Mouse (Mus musculus): ENCODE data around the gene Cav3.

Gene Cav3

GRCm38 (mm10) chr6:112459341-112459749 lies at the start of gene Cav3:
Cav3 (plus strand) TSS chr6:112459505.
- DNase-seq (ENCODE audit: low spot score), result no peak

DNA sequence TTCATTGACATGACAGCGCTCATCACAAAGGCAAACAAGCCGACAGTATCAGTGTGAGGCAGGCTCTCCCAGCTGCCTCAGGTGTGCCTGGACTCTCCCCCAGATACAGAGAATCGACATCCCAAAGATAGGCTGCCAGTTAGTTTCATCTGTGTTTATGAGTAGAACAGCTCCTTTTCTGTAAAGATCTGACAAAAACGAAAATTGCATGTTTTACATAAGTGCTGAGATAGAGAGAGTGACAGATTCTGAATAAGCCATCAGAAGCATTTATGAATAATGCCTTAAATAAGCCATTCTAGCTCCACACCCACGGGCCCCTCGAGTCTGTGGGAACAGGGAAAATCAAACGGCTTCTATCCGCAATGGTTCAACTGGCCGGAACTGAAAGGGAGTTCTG lies 40.0 kb upstream of the Cav3 start:
- no peak for DNase-seq (ENCODE audit: low spot score)

DNA sequence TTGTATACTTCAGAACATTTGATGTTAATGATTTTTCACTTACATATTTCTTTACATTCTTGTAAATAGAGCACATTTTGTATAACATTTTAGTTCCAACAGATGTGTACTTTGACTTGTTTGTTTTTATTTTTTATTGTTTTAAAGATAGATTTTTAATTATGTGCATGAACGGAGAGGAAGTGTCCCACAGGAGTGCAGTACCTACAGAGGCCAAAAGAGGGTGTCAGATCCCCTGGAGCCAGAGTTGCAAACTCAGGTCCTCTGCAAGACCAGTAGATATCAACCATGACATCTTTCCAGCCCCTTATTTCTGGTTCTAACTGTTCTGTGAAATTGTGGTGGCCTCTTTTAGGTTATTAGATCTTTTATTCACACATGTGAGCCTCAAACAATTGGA lies 38.4 kb upstream of the Cav3 start:
- DNase-seq (ENCODE audit: low spot score), result no peak

GRCm38 (mm10) chr6:112423746-112424501 lies 35.4 kb upstream of the Cav3 start:
- DNase-seq (ENCODE audit: low spot score), result peak; percentile 13

- DNase-seq (ENCODE audit: low spot score), result peak; percentile 13
Measured at GRCm38 (mm10) chr6:112426018-112426732, 33.1 kb upstream of the Cav3 start.

DNA sequence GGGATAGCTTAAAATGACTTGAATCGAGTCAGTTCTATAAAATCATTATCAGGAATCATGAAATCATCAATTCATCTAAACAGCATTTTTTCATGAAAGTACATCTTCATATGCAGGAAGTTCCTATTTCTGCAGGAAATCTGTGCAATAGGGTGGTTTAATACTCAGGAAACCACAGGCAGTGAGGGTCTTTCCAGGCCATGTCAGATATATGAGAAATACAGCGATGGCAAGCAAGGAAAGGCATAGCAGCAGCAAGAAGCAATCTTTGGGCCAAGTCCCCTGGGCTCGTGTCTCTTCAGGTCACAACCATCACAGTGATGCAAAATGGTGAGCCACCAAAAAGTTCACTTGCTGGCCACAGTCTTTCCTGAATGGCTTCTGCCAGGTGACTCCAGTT lies 13.6 kb upstream of the Cav3 start:
- no peak for DNase-seq (ENCODE audit: low spot score)

DNA sequence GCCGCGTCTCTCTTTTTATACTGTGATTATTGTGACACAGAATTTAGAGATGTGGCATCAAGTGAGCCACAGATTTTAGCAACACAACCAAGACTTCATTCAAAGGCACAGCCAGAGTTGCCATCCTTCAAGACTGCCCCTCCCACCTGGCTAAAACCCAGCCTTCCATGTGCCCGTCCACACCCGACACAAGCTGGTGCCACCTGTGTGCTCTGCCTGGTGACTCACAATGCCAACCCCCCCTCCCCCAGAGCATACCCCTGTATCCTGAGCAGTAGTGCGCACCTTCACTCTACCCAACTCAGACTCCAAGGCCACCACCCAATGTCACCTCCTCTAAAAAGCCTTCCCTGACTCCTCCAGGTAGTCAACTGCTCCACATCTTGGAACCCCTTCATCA lies 2.2 kb downstream of the Cav3 start:
- DNase-seq (ENCODE audit: low spot score), result no peak

DNA sequence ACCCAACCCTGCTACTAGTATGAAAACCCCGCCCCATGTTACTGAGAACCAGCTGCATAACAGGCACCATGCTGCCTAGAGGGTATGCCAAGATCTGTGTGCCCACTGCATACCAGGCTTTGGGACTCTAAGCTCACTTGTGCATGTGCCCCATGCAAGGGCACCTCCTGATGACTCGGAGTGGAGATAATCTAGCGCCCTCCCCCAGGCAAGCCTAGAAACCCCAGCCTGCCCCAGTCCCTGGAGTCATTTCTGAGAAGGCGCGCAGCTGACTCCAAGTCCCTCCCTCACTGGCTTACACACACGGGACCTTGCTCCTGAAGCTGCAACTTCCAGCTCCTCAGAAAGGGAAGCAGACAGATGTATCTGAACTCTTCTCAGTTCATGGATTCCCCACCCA lies 4.0 kb downstream of the Cav3 start:
- no peak for DNase-seq (ENCODE audit: low spot score)

DNA sequence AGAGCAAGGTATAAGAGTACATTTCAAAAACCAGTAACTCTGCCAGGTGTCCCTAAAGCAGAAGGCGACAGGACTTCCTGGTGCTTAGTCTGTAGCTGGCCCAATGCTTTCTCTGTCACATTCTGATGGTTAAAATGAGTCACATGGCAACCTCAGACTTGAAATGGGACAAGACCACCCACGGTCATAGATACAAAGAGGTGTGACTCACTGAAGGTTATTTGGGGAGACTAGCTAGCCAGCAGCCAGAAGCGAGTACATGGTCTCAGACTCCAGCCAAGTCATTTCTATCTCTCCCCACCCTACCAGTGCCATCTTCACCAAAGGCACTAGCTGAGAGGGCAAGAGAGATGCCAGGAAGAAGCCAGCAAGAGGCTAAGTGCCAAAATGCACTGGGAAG lies 6.1 kb downstream of the Cav3 start:
- no peak for DNase-seq (ENCODE audit: low spot score)

DNA sequence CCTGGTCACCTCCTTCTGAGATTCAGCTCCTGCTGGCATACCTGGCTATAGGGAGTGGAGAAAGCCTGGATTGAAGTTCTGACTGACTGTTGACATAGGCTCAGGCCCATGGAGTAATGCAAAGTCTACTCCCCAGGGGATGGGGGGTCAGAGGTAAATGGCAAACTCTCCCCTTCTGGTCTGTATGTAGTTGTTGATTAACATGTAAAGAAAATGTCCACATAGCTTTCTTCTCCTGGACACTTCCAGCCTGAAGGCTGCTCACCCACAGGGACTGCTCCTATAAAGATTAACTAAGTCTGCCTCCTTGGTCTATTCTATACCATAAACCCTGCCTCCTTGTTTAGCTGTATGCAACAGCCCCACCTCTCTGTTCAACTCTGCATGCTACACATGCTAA lies 6.7 kb downstream of the Cav3 start:
- no peak for DNase-seq (ENCODE audit: low spot score)

DNA sequence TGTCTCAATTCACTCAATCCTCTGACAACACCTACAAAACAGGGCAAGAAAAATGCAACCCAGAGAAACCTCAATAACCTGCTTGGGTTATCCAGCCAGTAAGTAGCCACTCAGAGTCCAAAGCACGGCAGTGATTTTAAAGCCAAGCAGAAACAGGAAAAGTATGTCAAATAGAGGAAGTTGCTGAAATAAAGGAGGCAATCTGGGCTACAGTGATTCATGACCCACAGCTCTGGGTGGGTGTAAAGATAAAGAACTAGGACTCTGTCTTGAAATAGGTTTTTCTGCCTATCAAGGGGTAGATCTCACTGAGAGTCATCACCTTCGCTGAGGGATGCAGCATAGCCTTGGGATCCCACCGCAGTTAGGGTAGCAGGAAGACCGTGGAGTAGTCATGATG lies 12.3 kb downstream of the Cav3 start:
- DNase-seq (ENCODE audit: low spot score), result no peak

DNA sequence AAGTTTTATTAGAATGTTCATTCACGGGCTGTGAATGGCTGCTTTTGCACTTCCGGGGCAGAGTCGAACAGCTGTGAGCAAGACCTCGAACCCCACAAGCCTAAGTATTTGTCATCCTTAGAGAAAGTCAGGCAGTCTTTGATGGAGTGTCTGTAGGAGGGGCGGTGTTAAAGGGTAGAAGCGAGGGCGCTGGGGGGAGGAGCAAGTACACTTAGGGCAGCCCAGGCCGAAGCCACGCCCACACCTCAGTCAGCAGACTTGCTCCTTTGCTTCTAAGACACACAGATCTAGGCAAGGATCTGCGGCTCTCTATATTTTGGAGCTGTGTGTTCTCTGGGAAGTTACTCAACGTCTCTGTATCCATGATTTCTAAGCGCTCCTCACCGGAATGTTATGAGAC lies 20.6 kb downstream of the Cav3 start:
- no peak for DNase-seq (ENCODE audit: low spot score)

DNA sequence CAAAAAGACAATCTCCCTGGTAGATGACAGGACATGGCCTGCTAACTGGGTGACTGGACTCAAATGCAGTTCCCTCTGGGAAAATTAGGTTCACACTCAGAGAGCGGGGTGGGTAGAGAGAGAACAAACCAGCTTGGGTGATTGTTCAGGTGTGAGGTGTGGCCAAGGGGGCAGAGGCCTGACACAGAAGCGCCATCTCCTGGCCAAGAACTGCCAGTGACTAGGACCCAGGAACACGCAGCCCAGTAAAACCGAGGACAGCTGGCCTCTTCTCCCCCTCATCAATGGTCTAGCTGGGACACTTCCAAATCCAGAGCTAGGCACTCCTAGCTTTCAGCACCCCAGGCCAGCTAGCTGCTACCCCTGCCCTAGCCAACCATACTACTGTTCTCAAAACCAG lies 25.0 kb downstream of the Cav3 start:
- peak; percentile 14 for DNase-seq (ENCODE audit: low spot score)

DNA sequence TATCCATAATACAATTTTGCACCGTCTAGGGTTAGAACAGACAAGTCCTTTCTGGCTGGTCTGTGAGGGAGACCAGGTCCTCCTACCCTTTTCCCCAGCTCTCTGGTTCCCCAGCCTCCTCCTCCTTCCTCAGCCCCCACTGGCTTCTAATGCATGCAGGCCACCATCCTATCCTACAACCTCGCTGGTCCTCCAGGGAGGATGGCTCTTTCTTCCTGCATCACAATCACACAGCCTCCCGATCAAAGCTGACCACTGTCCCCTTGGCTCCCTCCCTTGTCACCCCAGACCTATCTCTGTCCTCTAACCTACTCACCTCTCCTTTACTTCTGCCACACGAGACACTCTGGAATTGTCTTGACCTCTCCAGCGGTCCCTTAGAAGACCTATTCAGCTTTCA lies 28.7 kb downstream of the Cav3 start:
- DNase-seq (ENCODE audit: low spot score), result no peak

DNA sequence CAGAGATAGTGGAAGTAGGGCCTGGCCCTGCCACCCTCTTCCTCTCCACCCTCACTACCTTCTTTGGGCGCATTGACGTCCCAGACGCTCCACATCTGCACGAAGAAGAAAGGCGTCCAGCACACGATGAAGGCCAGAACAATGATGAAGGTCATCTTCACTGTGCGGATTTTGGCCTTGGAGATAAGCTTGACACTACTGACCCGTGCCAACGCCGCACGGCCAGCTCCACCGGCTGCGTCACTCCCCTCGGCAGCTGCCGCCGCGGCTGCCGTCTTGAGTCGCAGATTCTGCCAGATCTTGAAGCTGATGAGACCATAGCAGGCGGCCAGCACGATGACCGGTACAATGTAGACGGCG lies 29.5 kb downstream of the Cav3 start:
- no peak for DNase-seq (ENCODE audit: low spot score)

GRCm38 (mm10) chr6:112489181-112489909 lies 30.0 kb downstream of the Cav3 start:
- no peak for DNase-seq (ENCODE audit: low spot score)

GRCm38 (mm10) chr6:112489910-112490559 lies 30.7 kb downstream of the Cav3 start, which contains the start of gene Oxtr:
Oxtr (minus strand) TSS chr6:112489943.
- DNase-seq (ENCODE audit: low spot score), result no peak

- peak; percentile 71 for DNase-seq (ENCODE audit: low spot score)
Measured at GRCm38 (mm10) chr6:112490625-112491242, 31.4 kb downstream of the Cav3 start.

GRCm38 (mm10) chr6:112491521-112491920 lies 32.2 kb downstream of the Cav3 start:
- no peak for DNase-seq (ENCODE audit: low spot score)

DNA sequence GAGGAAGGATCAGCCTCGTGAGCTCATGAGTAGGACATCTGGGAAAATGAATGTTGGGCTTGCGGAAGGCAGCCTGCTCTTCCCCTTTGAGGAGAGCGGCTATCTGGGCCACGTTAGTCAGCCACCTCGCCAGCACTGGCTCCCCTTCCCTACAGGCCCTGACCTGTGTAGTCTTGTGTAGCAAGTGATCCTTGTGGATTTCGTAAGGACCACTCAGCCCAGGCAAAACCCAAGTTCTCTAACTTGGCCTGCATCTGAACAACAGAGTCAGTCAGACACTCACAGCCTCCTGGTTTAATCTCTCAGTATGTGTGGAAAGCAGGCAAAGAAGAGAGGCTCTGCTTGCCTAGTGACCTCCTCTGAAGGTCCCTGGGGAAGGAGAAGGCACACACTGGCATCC lies 33.4 kb downstream of the Cav3 start:
- no peak for DNase-seq (ENCODE audit: low spot score)

DNA sequence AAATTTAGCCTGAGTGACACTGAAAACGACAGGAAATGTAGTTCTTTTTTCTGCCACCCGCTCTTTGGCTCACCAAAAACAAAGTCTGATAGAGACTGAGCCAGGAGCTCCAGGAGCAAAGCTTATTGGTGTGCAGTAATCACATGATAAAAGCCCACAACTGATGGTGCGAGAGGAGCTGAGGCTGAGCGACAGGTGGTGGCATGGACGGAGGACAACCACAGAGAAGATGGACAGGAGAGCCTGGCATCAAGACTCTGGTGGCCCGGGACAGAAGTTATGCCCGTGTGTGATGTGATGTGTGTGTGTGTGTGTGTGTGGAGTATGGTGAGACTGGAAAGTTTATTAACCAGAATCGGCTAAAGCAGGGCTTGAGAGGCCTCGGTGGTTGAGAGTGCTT lies 34.1 kb downstream of the Cav3 start:
- no peak for DNase-seq (ENCODE audit: low spot score)

DNA sequence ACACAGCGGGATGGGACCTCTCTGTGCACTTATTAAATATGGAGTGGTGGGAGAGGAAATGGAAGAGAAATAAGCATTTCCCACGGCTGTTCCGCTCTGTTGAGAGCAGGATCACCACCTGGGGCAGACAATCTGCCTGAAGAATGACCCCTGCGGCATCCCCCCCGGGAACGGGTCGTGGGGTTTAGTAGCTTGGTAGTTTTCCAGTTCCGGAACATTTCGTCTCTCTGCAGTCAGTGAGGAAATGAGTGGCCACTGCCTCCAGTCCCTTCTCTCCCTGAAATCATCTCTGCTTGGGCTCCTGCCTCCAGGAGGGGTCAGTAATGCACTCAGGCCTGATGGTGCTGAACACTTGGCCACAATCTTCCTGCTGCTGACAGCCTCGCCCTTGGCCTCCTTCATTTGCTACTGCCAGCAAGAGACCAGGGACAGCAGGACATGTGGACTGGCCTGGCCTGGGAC lies 35.3 kb downstream of the Cav3 start:
- DNase-seq (ENCODE audit: low spot score), result no peak

Data from lung, postnatal 25 days (tissue).